Mouse (Mus musculus) MEL (cell line): ENCODE measurements around the gene Igf2bp1. TPM values are rescaled to one million over a fixed set of nuclear protein-coding genes. Genes with fewer than 3 reads are reported as not detected.
"Not testable (repeated sequence)": the region's sequence is repeated elsewhere in the genome, so short reads cannot be mapped to it uniquely, and the experiment has no call there.

Experiments
- DNase-seq: peaks from one replicate; pipeline ENCODE4 v3.0.0; 2011; ENCODE audit warnings: low read depth, low spot score
- H3K27ac ChIP-seq: 2 replicates; pipeline ENCODE4 v1.5.1; 2012; ENCODE audit warnings: low read depth, mild to moderate bottlenecking, control low read depth, low read length, moderate library complexity; ENCODE audit not compliant: control insufficient read depth
- H3K27me3 ChIP-seq, 2 experiments: fragments of 150-350 bp in 1 of 2; sonication (generic) in 1 of 2; 2 replicates each; pipeline ENCODE4 v1.6.1; 2012; ENCODE audit warnings: low read length in 2 of 2, mild to moderate bottlenecking in 2 of 2, improper control_type of control experiment in 1 of 2, moderate library complexity in 1 of 2; ENCODE audit not compliant: insufficient read depth in 2 of 2, control insufficient read depth in 1 of 2
- H3K36me3 ChIP-seq, 2 experiments: 2 replicates each; pipeline ENCODE4 v1.6.1; 2012 to 2014; ENCODE audit warnings: low read length in 2 of 2, improper control_type of control experiment in 1 of 2, inconsistent platforms in 1 of 2, mild to moderate bottlenecking in 1 of 2; ENCODE audit not compliant: insufficient read depth in 2 of 2, control insufficient read depth in 1 of 2
- H3K4me1 ChIP-seq, 2 experiments: fragments of 150-350 bp in 1 of 2; sonication (generic) in 1 of 2; 2 replicates each; pipeline ENCODE4 v1.6.1; 2012; ENCODE audit warnings: low read length in 2 of 2, improper control_type of control experiment in 1 of 2, mild to moderate bottlenecking in 1 of 2; ENCODE audit not compliant: insufficient read depth in 2 of 2, control insufficient read depth in 1 of 2
- H3K4me3 ChIP-seq, 2 experiments: fragments of 150-350 bp in 1 of 2; sonication (generic) in 1 of 2; 2 replicates each; pipeline ENCODE4 v1.5.1; 2012; ENCODE audit warnings: low read depth in 2 of 2, low read length in 2 of 2, mild to moderate bottlenecking in 2 of 2, moderate library complexity in 2 of 2, control low read depth in 1 of 2, improper control_type of control experiment in 1 of 2; ENCODE audit not compliant: control insufficient read depth in 1 of 2, insufficient read depth in 1 of 2
- H3K79me2 ChIP-seq: 2 replicates; pipeline ENCODE4 v1.6.1; 2012; ENCODE audit warnings: mild to moderate bottlenecking, low read length, moderate library complexity; ENCODE audit not compliant: control insufficient read depth, poor library complexity, insufficient read depth
- H3K9ac ChIP-seq: 2 replicates; pipeline ENCODE4 v1.6.1; 2012; ENCODE audit warnings: low read depth, mild to moderate bottlenecking, control low read depth, low read length, moderate library complexity; ENCODE audit not compliant: control insufficient read depth, poor library complexity, severe bottlenecking
- H3K9me3 ChIP-seq: fragments of 150-350 bp; sonication (generic); replicated peaks from 2 replicates; pipeline ENCODE4 v1.6.1; 2012; ENCODE audit warnings: mild to moderate bottlenecking, low read length, improper control_type of control experiment, moderate library complexity; ENCODE audit not compliant: insufficient read depth
- CHD1 ChIP-seq: IDR thresholded peaks from 2 replicates; pipeline ENCODE4 v1.6.1; 2012; ENCODE audit warnings: low read depth, mild to moderate bottlenecking, inconsistent platforms, low read length, improper control_type of control experiment
- E2F4 ChIP-seq: IDR thresholded peaks from 2 replicates; pipeline ENCODE4 v1.6.1; 2011; ENCODE audit warnings: low read depth, low read length, improper control_type of control experiment, borderline replicate concordance
- EP300 ChIP-seq, 2 experiments: IDR thresholded peaks; 2 replicates each; pipeline ENCODE4 v1.6.1; 2011; ENCODE audit warnings: improper control_type of control experiment in 2 of 2, low read length in 2 of 2, low read depth in 1 of 2, mild to moderate bottlenecking in 1 of 2
- ETS1 ChIP-seq: IDR thresholded peaks from 2 replicates; pipeline ENCODE4 v1.6.1; 2012; ENCODE audit warnings: low read depth, mild to moderate bottlenecking, inconsistent platforms, low read length, improper control_type of control experiment, moderate library complexity
- GATA1 ChIP-seq: IDR thresholded peaks from 2 replicates; pipeline ENCODE4 v1.6.1; 2011; ENCODE audit warnings: low read depth, low read length, improper control_type of control experiment
- KAT2A ChIP-seq: conservative IDR thresholded peaks from 2 replicates; pipeline ENCODE4 v1.6.1; 2012; ENCODE audit warnings: low read depth, low read length, improper control_type of control experiment, inconsistent platforms
- MAZ ChIP-seq: IDR thresholded peaks from 2 replicates; pipeline ENCODE4 v1.6.1; 2012; ENCODE audit warnings: low read depth, mild to moderate bottlenecking, inconsistent platforms, low read length, improper control_type of control experiment
- MEF2A ChIP-seq: IDR thresholded peaks from 2 replicates; pipeline ENCODE4 v1.6.1; 2014; ENCODE audit warnings: low read depth, mild to moderate bottlenecking, inconsistent platforms, low read length, improper control_type of control experiment; ENCODE audit not compliant: poor library complexity, insufficient replicate concordance, severe bottlenecking; ENCODE audit errors: extremely low read depth
- POLR2A ChIP-seq, 2 experiments: IDR thresholded peaks; 2 replicates each; pipeline ENCODE4 v1.6.1; 2011 to 2012; ENCODE audit warnings: low read length in 2 of 2, mild to moderate bottlenecking in 2 of 2, control low read depth in 1 of 2, improper control_type of control experiment in 1 of 2, low read depth in 1 of 2, moderate library complexity in 1 of 2; ENCODE audit not compliant: control insufficient read depth in 1 of 2, insufficient read depth in 1 of 2, poor library complexity in 1 of 2
- RAD21 ChIP-seq: IDR thresholded peaks from 2 replicates; pipeline ENCODE4 v1.6.1; 2011; ENCODE audit warnings: mild to moderate bottlenecking, low read depth, low read length, improper control_type of control experiment
- RCOR1 ChIP-seq: IDR thresholded peaks from 2 replicates; pipeline ENCODE4 v1.6.1; 2012; ENCODE audit warnings: low read depth, mild to moderate bottlenecking, inconsistent platforms, low read length, improper control_type of control experiment
- USF2 ChIP-seq, 2 experiments: IDR thresholded peaks; 2 replicates each; pipeline ENCODE4 v1.6.1; 2011 to 2012; ENCODE audit warnings: improper control_type of control experiment in 2 of 2, low read length in 2 of 2, borderline replicate concordance in 1 of 2, inconsistent platforms in 1 of 2, low read depth in 1 of 2, mild to moderate bottlenecking in 1 of 2; ENCODE audit not compliant: insufficient read depth in 1 of 2
- ZC3H11A ChIP-seq: IDR thresholded peaks from 2 replicates; pipeline ENCODE4 v1.6.1; 2012; ENCODE audit warnings: low read depth, mild to moderate bottlenecking, inconsistent platforms, low read length, improper control_type of control experiment
- polyA plus RNA-seq, 2 experiments: library from polyadenylated mRNA; stranded (reverse) in 1 of 2; unstranded in 1 of 2; fragments of >175 nt in 1 of 2; fragments of >200 nt in 1 of 2; gene quantifications; 2 replicates each; pipeline versions ENCODE4 v1.2.1 to v1.2.4; 2012; ENCODE audit warnings: low replicate concordance in 2 of 2, low read depth in 1 of 2; ENCODE audit not compliant: insufficient read length in 2 of 2, insufficient read depth in 1 of 2, missing spikeins in 1 of 2
- total RNA-seq: library from RNA; depleted of rRNA; stranded (reverse); fragments of 300-350 nt; gene quantifications from 2 replicates; pipeline ENCODE4 v1.2.3, GENCODE M21; 2012

Gene Igf2bp1
- total and polyA plus RNA-seq, 3 experiments: 0.15 TPM; not detected in 2

- TF ChIP-seq ZC3H11A (peak; percentile 33; the same call in 1 of the 2 replicates), RCOR1 (no peak), E2F4 (no peak), RAD21 (peak; percentile 56), EP300 (IDR thresholded peaks at IDR 0.05; ENCODE audit: low read depth in 1 of 2, low read length in 2 of 2) (no peak), MAZ (no peak), USF2 (IDR thresholded peaks at IDR 0.05; ENCODE audit: borderline replicate concordance in 1 of 2, insufficient read depth in 1 of 2, low read depth in 1 of 2, low read length in 2 of 2) (no peak), POLR2A (IDR thresholded peaks at IDR 0.05; ENCODE audit: control insufficient read depth in 1 of 2, insufficient read depth in 1 of 2, low read depth in 1 of 2, low read length in 2 of 2, poor library complexity in 1 of 2) (no peak), CHD1 (no peak), KAT2A (no peak)
These were observed 65.8 kb downstream of the Igf2bp1 start (continued) for GRCm38 (mm10) chr11:95939828-95940507.

GRCm38 (mm10) chr11:95936409-95936808, 69.3 kb downstream of the Igf2bp1 start:
- H3K4me1 ChIP-seq: no peaks in the 10 kb centered on the region
- H3K79me2 ChIP-seq: no peaks in the 10 kb centered on the region
- H3K27me3 ChIP-seq: peaks cover 11 to 20% of the 10 kb centered on the region in 2 experiments
- no peak overlapping the region for H3K4me3 ChIP-seq
- TF ChIP-seq ETS1: no peak
- no peak for TF ChIP-seq EP300 (IDR thresholded peaks at IDR 0.05; ENCODE audit: low read depth in 1 of 2, low read length in 2 of 2)
- TF ChIP-seq RCOR1: no peak
- no peak for TF ChIP-seq GATA1
- no peak for TF ChIP-seq MEF2A
- no peak overlapping the region for H3K27ac ChIP-seq
- H3K9me3 ChIP-seq: no peaks in the 10 kb centered on the region
- H3K9ac ChIP-seq: no peak overlapping the region
- no peaks in the 10 kb centered on the region for H3K36me3 ChIP-seq
- DNase-seq: no peak

GRCm38 (mm10) chr11:95932168-95932567, 73.6 kb downstream of the Igf2bp1 start:
- not testable (repeated sequence) for H3K36me3 ChIP-seq

More at GRCm38 (mm10) chr11:95932168-95932567, 73.6 kb downstream of the Igf2bp1 start:
- not testable (repeated sequence) for H3K4me1 ChIP-seq, H3K79me2 ChIP-seq, H3K9ac ChIP-seq, H3K9me3 ChIP-seq, DNase-seq, H3K27ac ChIP-seq, H3K4me3 ChIP-seq
- H3K27me3 ChIP-seq: peaks cover 11 to 13% of the 10 kb centered on the region in 2 experiments
